Mouse (Mus musculus) adrenal gland (tissue): ENCODE results near the gene Kif18b.

Experiments used
- intact Hi-C: fragments of 180-260 bp; cut with DNase I; formaldehyde crosslinking; loops from one replicate; pipeline ENCODE4 v1.15.1; 2025

Kif18b gene

GRCm38 (mm10) chr11:102884616-102885219 lies 40.2 kb downstream of the Kif18b start, which contains the start of gene Fam187a:
Fam187a (plus strand) TSS chr11:102885169.
- intact Hi-C loops: no loop called here

- intact Hi-C loops: no loop called here
These were observed 43.4 kb downstream of the Kif18b start for GRCm38 (mm10) chr11:102881314-102882198.

- intact Hi-C loops: no loop called here
These were observed 44.2 kb downstream of the Kif18b start, which contains the start of the genes Eftud2 and Ccdc103 for GRCm38 (mm10) chr11:102880585-102881313. Eftud2 (minus strand) TSS chr11:102880985. Ccdc103 (plus strand) TSS chr11:102881204.

DNA sequence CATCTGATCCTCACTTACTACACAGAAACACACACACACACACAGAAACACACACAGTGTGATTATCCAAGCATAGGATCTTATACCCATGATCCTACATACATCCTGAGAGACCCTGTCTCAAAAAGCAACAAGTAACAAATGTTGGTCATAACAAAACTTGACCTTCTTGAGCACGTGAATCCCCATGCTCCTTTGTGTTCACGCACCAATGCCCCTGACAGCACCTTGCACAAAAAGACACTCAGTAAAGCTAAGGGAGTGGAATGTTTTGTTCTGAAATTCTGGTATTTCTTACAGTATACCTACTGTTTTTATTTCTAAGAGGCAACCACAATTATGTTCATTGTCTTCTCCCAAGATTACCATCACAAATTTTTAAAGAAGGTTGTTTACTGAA lies 45.4 kb downstream of the Kif18b start:
- intact Hi-C loops: no loop called here

GRCm38 (mm10) chr11:102874801-102875334 lies 50.1 kb downstream of the Kif18b start:
- intact Hi-C loops: no loop called here

DNA sequence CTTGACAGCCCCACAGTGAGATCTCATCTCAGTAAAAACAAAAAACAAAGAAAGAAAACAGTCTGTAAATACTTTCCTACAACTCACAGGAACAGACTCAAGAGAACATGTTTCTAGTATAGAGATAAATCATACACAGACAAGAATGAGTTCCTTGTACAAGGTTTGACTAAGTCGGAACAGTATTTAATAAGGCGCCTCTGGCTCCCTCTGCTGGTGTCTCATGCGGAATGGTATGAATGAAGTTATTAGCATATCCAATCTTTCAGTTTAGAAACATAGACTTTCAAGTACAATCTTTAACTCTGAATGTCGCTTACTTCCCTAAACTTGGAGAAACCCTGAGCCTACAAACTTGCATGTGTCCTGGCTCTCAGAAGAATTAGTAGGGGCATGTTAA lies 60.7 kb downstream of the Kif18b start:
- intact Hi-C loops: no loop called here

GRCm38 (mm10) chr11:102859933-102860332 lies 65.0 kb downstream of the Kif18b start:
- intact Hi-C loops: no loop called here

- intact Hi-C loops: no loop called here
These were observed 66.0 kb downstream of the Kif18b start for GRCm38 (mm10) chr11:102858951-102859350.

GRCm38 (mm10) chr11:102855941-102856340 lies 69.0 kb downstream of the Kif18b start:
- intact Hi-C loops: no loop called here
